Mouse (Mus musculus): ENCODE data around the gene Prrg2.
"Not testable (repeated sequence)": the region's sequence is repeated elsewhere in the genome, so short reads cannot be mapped to it uniquely, and the experiment has no call there.

Prrg2 gene

GRCm38 (mm10) chr7:45030857-45031256 is 31.6 kb downstream of the Prrg2 start:
- DNase-seq (ENCODE audit: low spot score): no peak

- DNase-seq (ENCODE audit: low spot score): no peak
These were observed 32.5 kb downstream of the Prrg2 start for GRCm38 (mm10) chr7:45029995-45030394.

GRCm38 (mm10) chr7:45028351-45028750 is 34.1 kb downstream of the Prrg2 start:
- no peak for DNase-seq (ENCODE audit: low spot score)

- DNase-seq (ENCODE audit: low spot score): no peak
These were observed 34.7 kb downstream of the Prrg2 start for GRCm38 (mm10) chr7:45027761-45028160.

GRCm38 (mm10) chr7:45026256-45026655 is 36.2 kb downstream of the Prrg2 start:
- no peak for DNase-seq (ENCODE audit: low spot score)

GRCm38 (mm10) chr7:45025601-45026220 is 36.8 kb downstream of the Prrg2 start:
- no peak for DNase-seq (ENCODE audit: low spot score)

GRCm38 (mm10) chr7:45024281-45025248 is 37.9 kb downstream of the Prrg2 start:
- DNase-seq (ENCODE audit: low spot score): no peak

- not testable (repeated sequence) for DNase-seq (ENCODE audit: low spot score)
These were observed 38.8 kb downstream of the Prrg2 start for GRCm38 (mm10) chr7:45023711-45024110.

- DNase-seq (ENCODE audit: low spot score): no peak
These were observed 42.3 kb downstream of the Prrg2 start for GRCm38 (mm10) chr7:45020225-45020624.

- no peak for DNase-seq (ENCODE audit: low spot score)
These were observed 43.4 kb downstream of the Prrg2 start for GRCm38 (mm10) chr7:45019031-45019571.

GRCm38 (mm10) chr7:45017242-45018061 is 45.0 kb downstream of the Prrg2 start, which contains the start of gene Rras:
Gene Rras, plus strand, starts transcription at chr7:45017961.
- peak; percentile 85 for DNase-seq (ENCODE audit: low spot score)

- DNase-seq (ENCODE audit: low spot score): no peak
These were observed 45.7 kb downstream of the Prrg2 start for GRCm38 (mm10) chr7:45016761-45017160.

- DNase-seq (ENCODE audit: low spot score): peak; percentile 97
These were observed 46.4 kb downstream of the Prrg2 start, which contains the start of gene Scaf1 for GRCm38 (mm10) chr7:45015957-45016612. Gene Scaf1, minus strand, starts transcription at chr7:45016363.

- DNase-seq (ENCODE audit: low spot score): no peak
These were observed 47.0 kb downstream of the Prrg2 start for GRCm38 (mm10) chr7:45015344-45015956.

GRCm38 (mm10) chr7:45014096-45014451 is 48.4 kb downstream of the Prrg2 start:
- DNase-seq (ENCODE audit: low spot score): no peak

GRCm38 (mm10) chr7:45013366-45014095 is 48.9 kb downstream of the Prrg2 start:
- no peak for DNase-seq (ENCODE audit: low spot score)

- no peak for DNase-seq (ENCODE audit: low spot score)
These were observed 49.7 kb downstream of the Prrg2 start for GRCm38 (mm10) chr7:45012824-45013223.

GRCm38 (mm10) chr7:45012011-45012410 is 50.5 kb downstream of the Prrg2 start:
- no peak for DNase-seq (ENCODE audit: low spot score)

GRCm38 (mm10) chr7:45008411-45008810 is 54.1 kb downstream of the Prrg2 start:
- no peak for DNase-seq (ENCODE audit: low spot score)

GRCm38 (mm10) chr7:45007846-45008245 is 54.6 kb downstream of the Prrg2 start:
- no peak for DNase-seq (ENCODE audit: low spot score)
